ENCODE assay signal across 17 mouse cellular contexts in the genomic region with DNA sequence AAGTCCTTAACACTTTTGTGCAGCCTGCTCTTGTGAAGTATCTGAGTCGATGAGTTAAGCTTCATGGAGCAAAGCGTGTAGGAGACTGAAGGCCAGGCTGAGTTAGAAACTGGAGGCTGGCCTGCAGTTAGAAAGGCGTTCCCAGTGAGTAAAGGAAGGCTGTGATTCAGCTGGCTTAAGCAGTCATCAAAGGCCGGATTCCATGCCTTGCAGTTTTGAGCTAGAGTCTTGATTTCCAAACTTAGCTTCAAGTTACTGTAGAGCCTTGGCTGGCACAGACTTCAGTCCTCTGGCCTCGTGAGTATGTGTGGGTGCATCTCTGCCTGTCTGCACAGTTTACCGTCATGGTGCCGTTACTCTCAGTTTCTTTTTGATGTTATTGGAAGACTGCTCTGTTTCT. TPM values are rescaled to one million over a fixed set of nuclear protein-coding genes. Genes with fewer than 3 reads are reported as not detected.
DNase-seq lines count a peak whose midpoint lies in the region; TF ChIP-seq lines count a peak whose summit lies in the region.
"Had no signal": no experiment of that assay in that cellular context is flagged by ENCODE, and none has a peak within 500 bp of the region (broad histone marks: within the 10 kb centered on the region; RNA-seq: fewer than 3 reads in every experiment).

No protein-coding gene starts in this region.

- H3K27ac ChIP-seq in gastrocnemius, adult 2 months: peak overlapping the region; percentile 40; the same call in 1 of the 2 replicates
- H3K27ac ChIP-seq: embryonic facial prominence, embryonic 12.5 days; forebrain, embryonic 12.5 days; heart, embryonic 13.5 days; hindbrain, embryonic 15.5 days had no signal

- peak; percentile 46 for DNase-seq in adrenal gland, postnatal 14 days
- no peak for DNase-seq in adrenal gland, postnatal 4 days (ENCODE audit: low spot score in 2 of 2)
- peak; percentile 38 for DNase-seq in gastrocnemius, adult 2 months
- DNase-seq in gastrocnemius, postnatal 10 days: no peak
- peak; percentile 60 for DNase-seq in fibroblast of lung, adult 2 months (ENCODE audit: low read depth)
- DNase-seq in left cerebral cortex, adult 18-20 months (ENCODE audit: low spot score in 2 of 2): no peak
- no peak for DNase-seq in retina, postnatal 1 day
- DNase-seq: adrenal gland, postnatal 25 days; cerebellum, adult 11-12 months; cerebellum, adult 9-10 months; cerebellum, postnatal 25 days; gastrocnemius, postnatal 25 days; heart, postnatal 36 days had no signal

- no peak for TF ChIP-seq CTCF in gastrocnemius, adult 2 months (IDR thresholded peaks at IDR 0.05)

- intact Hi-C loops in gastrocnemius, adult 2 months (cut with DNase I): loop anchor here (5.0 kb wide), 1 partner anchor 40 kb away; a partner anchor contains a TSS

- H3K4me3 ChIP-seq in gastrocnemius, adult 2 months: no peak overlapping the region
- H3K4me3 ChIP-seq: embryonic facial prominence, embryonic 12.5 days; forebrain, embryonic 12.5 days; heart, embryonic 13.5 days; hindbrain, embryonic 15.5 days had no signal

RNA-seq across cellular contexts. Expression of a gene that starts 42.2 kb away (rescaled TPM):
- total RNA-seq in adrenal gland, postnatal 14 days (2021): 21.5 and 24.1 TPM in 2 replicates
- total RNA-seq in adrenal gland, postnatal 4 days (2021): 10 to 100 TPM; 33.5 to 37.9 TPM
- total RNA-seq in gastrocnemius, adult 2 months (2021): 1 to 10 TPM; 4.0 to 5.0 TPM
- total RNA-seq in gastrocnemius, postnatal 10 days (2021): 10 to 100 TPM in 1 of 2 experiments, 1 to 10 TPM in 1; 9.1 to 10.5 TPM
- 10 to 100 TPM; 14.4 to 16.6 TPM for total RNA-seq in left cerebral cortex, adult 18-20 months (2021)

Comparison
In these comparisons a context has a peak if more than half of its experiments do, and no peak if none do; other contexts are left out.
1. DNase-seq: peak in adrenal gland, postnatal 14 days (single experiment), gastrocnemius, adult 2 months (single experiment) and fibroblast of lung, adult 2 months (single experiment); none in adrenal gland, postnatal 4 days (0 of 2), gastrocnemius, postnatal 10 days (single experiment), left cerebral cortex, adult 18-20 months (0 of 2) and retina, postnatal 1 day (single experiment).